ENCODE assay signal across 1 mouse cellular context in genomic region chr15:100038470-100038971, GRCm38 (mm10).
TF ChIP-seq lines count a peak whose summit lies in the region.

Gene Dip2b, plus strand, starts transcription at chr15:100038664.

TF ChIP-seq in MEL, 35 proteins besides CTCF, POLR2A, EP300 and RAD21 (continued from another document):
- peak; percentile 93 for TF ChIP-seq BHLHE40 (IDR thresholded peaks at IDR 0.05; ENCODE audit: borderline replicate concordance, low read depth, low read length)
- TF ChIP-seq CHD1 (IDR thresholded peaks at IDR 0.05; ENCODE audit: low read depth, low read length), result no peak
- no peak for TF ChIP-seq MAFK (IDR thresholded peaks at IDR 0.05; ENCODE audit: borderline replicate concordance, low read depth, low read length)
- TF ChIP-seq GATA1 (IDR thresholded peaks at IDR 0.05; ENCODE audit: low read depth, low read length), result no peak
- TF ChIP-seq MXI1 (IDR thresholded peaks at IDR 0.05; ENCODE audit: low read depth, low read length), result peak; percentile 55; the same call in 1 of the 2 replicates
- no peak for TF ChIP-seq ETS1 (IDR thresholded peaks at IDR 0.05; ENCODE audit: low read depth, low read length)
